Mouse (Mus musculus) large intestine, adult 2 months (tissue): ENCODE measurements around the gene Ehf. TPM values are rescaled to one million over a fixed set of nuclear protein-coding genes. Genes with fewer than 3 reads are reported as not detected.

Experiments used
- DNase-seq: peaks from one replicate; pipeline ENCODE4 v3.0.0-alpha.2; 2012; ENCODE audit warnings: low read depth, low spot score
- WGBS: fragments of 180-500 bp; shearing (Covaris S2); methylation state at CpG from one replicate; pipeline ENCODE4 v1.1.7; 2018; 5-methylcytosine and 5-hydroxymethylcytosine counted together
- polyA plus RNA-seq: library from polyadenylated mRNA; depleted of rRNA; stranded (reverse); fragments of >200 nt; gene quantifications from 2 replicates; pipeline ENCODE4 v1.2.3, GENCODE M21; 2012

Gene Ehf
- polyA plus RNA-seq, 1 experiment, result 56.6 TPM

DNA sequence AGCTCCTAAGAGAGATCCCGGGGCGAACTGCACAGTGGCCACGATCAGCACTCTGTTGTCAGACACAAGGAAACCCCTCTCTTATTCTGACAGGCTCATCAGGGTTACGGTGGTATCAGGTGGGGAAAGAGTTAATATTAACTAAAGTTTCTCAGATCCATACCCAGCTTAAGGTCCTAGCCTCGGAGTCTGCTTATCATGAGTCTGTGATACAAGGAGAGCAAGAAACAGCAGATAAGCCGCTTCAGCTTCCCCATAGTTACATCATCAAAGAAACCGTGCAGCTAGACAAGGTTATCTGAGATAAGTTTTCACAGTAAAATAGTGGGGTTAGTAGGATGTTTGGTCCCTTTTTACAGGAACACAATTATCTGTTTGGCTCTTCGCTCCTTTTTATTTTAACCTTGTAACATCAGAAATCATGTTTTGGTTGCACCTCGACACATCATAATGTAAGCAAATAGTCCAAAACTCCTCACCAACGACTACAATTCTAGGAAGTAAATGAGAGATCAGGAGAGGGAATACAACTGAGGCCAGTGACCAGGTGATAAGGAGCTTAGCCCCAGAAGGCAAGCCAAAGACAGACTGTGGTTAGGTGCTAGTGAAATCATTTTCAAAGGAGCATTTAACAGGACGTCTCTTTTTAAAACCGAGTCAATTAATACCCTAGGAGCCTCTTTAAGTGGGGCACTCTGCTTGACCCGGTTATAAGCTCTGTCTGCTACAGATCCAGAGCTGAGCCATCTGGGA lies 4.2 kb downstream of the Ehf start:
- WGBS, result 26% methylated on average over 13 of the region's 13 CpGs
- DNase-seq, result no peak

DNA sequence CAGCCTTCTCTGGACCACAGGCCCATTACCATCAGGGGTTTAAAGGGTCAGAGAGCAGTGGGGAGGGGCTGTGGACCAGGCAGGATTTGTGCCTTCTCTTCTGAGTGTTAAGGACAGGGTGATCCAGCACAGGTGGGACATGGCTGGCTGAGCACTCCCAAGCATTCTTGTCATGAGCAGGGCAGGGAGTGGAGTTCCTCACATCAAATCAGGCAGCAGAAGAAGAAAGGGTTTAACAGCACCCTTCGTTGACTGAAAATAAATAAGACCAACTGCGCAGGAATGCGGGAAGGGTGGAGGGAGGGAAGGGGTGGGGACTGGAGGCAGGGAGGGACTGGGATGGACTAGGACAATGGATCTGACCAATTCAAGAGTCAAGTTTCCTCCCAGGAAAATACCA lies 8.6 kb downstream of the Ehf start:
- DNase-seq, result no peak
- WGBS, result 14% methylated on average over 3 of the region's 3 CpGs

DNA sequence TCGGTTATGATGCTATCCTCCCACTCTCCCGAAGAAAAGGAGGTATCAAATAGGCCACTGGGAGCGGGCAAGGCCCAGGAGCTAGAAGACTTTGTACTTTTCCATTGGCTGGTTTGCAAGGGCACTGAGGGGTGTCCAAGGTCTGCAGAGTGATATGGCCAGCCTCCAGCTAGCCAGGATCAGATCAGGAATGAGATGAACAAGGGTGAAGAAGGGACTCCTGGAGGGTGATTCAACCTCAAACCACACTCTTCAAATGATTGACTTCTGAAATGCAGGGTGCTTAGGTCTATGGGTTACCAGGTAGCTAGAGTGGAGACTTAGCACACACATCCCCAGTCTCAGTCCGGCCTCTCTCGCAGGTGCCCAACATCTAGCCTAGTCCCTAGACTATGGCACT lies 9.3 kb downstream of the Ehf start:
- no peak for DNase-seq
- WGBS, result 32% methylated on average over 5 of the region's 5 CpGs

DNA sequence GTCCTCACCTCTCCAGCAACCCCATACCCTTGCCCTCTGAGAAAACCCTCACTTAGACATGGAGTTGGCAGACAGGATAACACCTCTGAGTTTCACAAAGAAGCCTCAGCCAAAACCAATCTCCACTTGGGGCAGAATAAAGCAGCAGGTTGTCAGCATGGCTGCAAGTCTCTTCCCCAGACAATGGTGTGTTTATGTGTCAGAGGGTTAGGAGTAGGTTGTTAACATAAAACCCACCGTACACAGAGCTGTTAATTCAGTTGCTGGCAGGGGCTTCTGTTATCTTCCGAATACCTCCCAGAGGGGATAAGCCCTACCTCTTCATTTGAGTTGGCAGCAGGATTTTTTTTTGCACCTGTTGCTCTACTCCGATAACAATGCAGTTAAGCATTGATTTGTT lies 9.9 kb downstream of the Ehf start:
- DNase-seq, result no peak
- WGBS, result 22% methylated on average over 3 of the region's 3 CpGs

DNA sequence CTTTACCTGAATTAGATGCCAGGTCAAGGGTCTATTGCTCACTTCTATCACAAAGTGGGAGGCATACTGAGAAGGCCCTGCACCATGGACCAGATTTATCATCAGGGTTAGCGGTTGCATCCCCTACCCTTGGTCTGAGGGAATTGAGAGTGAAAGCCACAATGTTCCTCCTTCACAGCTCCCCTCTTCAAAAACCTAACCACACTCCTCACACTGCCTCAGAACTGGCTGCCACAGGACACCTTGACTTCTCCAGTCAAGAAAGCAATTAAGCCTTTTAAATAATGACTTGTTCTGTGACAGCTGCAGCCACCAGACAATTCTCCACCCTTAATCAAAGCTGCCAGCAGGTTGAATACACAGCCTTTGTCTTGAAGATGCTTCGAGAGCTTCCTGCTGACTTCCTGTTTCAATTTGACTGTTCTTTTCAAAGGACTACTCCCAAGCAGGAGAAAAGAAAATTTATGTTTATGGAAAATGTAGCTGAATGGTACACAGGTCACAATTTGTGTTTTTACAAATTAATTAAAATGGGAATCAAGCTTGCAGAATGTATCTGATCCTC lies 12.3 kb downstream of the Ehf start:
- DNase-seq, result no peak
- 48% methylated on average over 2 of the region's 2 CpGs for WGBS

DNA sequence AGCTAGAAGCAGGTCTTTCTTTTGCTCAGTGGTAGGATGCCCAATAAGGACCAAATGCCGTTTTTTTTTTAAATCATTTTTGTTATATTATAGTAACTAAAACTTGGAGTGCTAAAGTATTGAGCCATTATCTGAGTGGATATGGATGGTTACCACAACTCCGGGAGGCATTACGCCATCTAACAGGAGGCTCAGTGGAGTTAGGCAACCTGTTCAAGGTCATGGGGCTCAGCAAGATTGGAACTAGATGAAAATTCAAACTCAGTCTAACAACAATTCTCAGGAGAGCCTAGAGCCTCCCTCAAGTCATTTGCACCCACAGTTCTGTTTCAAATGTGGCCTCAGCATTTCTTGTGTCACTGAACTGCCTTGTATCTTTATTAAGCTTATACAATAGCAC lies 12.9 kb downstream of the Ehf start:
- 54% methylated on average over 3 of the region's 3 CpGs for WGBS

DNA sequence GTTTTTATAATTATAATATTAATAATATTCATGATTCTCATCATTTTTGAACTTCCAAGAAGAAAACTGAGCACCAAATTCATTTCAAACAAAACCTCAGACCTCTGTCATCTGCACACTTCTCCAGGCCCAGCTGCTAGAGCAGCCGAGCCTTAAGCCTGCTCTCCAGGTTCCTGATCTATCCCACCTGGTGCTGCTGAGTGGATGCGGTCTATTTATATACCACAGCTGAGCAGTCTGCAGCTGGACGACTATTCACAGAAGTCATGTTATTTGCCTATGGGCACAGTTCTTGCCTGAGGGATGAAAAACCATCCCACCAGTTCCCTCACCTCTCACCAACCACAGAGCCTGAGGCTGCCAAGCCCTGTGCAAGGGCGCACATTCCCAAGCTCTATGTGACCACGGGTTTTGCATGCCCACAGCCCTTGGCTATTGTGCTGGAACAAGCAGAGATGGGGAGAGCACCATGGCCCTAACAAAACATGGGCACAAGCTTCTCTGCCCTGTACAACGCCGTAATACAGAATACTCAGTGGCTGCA lies 13.6 kb downstream of the Ehf start:
- no peak for DNase-seq
- WGBS, result 27% methylated on average over 7 of the region's 7 CpGs

More for the DNA sequence above, 12.9 kb downstream of the Ehf start:
- no peak for DNase-seq

DNA sequence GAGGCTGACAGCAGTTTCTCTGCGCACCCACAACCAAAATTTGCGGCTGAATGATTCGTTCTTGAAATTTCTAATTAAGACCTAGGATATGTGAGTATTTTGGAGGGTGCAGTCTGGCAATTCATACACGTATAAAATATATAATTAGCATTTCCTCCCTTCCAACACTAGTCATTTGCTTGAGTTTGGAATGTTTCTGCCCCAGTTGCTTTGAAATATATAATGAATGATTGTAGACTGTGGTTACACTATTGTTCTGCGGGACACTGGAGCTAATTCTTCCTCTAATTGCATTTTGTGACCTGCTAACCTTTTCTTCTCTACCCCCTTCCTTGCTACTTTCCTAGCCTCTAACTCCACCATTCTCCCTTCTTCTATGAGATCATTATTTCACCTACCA lies 15.4 kb downstream of the Ehf start:
- 48% methylated on average over 5 of the region's 5 CpGs for WGBS
- no peak for DNase-seq

DNA sequence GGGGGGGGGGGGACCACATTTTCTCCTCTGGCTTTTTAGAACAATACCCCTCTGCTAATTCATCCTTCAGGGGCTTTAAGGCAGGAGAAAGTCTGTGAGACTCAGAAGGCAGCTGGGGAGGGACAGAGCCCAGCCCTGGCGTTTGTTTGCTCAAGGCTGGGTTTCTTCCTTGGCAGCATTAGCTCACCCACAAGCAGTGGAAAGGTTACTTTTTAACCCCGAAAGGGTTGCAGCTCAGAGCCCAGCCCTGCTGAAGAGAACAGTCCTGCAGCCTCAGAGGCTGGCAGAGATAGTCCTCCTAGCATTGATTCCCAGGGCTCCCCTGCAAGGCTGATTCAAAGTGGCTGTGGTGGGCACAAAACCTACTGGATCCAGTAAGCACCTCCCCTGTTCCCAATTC lies 17.5 kb downstream of the Ehf start:
- WGBS, result 13% methylated on average over 2 of the region's 2 CpGs
- no peak for DNase-seq

DNA sequence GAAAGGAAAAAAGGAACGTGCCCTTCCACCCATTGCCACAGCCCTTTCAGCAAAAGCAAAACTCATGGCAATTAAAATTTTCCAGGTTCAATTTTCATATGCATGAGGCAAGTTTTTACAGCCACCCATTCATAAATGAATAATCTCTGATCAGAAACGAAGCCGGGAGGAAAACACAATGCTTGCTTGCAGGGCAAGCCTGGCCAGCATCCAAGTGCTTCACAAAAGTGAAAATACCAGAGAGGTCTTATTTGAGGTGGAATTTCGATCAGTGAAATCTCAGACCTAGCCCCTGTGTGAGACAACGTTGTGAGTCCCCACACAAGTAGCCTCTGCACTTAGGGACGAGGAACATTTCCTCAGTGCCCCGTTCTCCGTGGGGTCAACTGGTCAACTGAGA lies 19.3 kb downstream of the Ehf start:
- 26% methylated on average over 8 of the region's 8 CpGs for WGBS

DNA sequence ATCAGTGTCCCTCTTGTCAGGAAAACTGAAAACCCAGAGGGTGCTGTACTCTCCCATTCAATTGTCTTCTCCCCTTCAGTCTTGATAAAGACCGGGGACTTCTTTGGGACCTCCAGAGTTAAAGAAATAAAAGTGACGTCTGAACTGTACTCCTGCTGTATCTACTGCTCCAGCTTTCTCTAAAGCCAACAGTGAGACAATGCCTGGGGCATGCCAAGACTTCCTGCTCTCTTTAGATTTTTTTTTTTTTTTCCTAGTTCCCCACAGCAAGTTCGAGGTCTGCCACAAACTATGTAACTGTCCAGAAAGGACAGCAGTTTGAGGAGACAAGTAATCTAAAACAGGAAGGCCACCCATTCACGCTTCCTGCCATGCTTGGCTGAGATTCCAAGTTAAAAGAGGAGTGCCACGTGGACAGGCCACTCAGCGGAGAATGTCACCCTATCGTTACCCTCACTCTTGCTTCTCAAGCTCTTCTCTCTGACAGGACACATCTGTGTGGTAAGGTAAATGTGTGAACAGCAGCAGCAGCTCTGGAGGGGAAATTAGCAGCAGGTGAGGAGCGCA lies 20.8 kb downstream of the Ehf start:
- DNase-seq, result no peak
- WGBS, result 14% methylated on average over 8 of the region's 8 CpGs

More for the DNA sequence above, 19.3 kb downstream of the Ehf start:
- DNase-seq, result no peak

DNA sequence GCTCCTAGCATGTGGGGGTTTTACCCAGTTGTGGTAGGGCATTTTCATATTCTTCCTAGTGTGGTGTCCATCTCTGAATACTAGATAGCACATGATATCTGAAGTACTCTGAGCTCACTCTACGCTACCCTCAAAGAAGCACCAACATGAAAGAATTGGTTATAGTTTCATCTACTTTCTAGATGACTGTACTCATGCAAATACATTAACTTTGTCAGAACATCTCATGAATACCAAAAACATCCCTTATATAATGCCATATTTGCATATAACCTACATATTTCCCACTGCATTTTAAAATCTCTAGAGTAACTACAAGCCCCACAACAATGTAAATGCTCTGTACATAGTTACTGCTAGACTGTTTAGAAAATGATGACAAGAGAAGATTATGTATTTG lies 23.2 kb downstream of the Ehf start:
- no peak for DNase-seq
- 87% methylated on average over 1 of the region's 1 CpGs for WGBS

DNA sequence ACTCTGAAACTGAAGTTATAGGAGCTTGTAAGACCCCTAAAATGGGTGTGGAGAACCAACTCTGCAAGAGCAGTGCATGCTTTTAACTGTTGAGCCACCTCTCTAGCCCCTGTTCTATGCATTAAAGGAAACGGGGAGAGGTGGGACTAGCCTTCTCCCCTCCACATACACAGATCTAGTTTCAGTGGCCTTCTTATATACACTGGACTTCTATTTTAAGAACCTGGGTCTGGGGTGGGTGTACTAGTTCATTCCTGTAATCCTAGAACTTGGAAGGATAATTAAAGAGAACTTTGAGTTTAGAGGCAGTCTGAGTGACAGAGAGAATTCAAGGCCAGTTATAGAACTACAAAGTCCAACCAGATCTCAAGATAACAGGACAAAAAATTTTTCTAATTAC lies 24.6 kb downstream of the Ehf start:
- 72% methylated on average over 1 of the region's 1 CpGs for WGBS
- DNase-seq, result no peak

DNA sequence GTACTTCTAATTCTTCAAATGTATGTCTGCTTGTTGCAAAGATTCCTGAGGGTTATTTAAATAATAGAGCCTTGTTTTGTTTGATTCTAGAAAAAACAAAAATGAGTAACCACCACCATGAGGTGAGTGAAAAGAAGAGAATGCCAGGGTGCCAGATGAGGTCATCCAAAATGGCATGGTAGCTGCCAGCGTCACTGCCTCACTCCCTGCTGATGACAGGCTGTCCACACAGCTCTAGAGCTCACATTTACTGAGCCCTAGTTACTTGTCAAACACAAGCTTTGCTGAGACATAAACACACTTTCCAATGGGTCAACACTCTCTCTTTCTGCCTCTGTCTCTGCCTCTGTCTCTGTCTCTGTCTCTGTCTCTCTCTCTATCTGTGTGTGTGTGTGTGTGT lies 25.3 kb downstream of the Ehf start:
- WGBS, result 46% methylated on average over 1 of the region's 1 CpGs

DNA sequence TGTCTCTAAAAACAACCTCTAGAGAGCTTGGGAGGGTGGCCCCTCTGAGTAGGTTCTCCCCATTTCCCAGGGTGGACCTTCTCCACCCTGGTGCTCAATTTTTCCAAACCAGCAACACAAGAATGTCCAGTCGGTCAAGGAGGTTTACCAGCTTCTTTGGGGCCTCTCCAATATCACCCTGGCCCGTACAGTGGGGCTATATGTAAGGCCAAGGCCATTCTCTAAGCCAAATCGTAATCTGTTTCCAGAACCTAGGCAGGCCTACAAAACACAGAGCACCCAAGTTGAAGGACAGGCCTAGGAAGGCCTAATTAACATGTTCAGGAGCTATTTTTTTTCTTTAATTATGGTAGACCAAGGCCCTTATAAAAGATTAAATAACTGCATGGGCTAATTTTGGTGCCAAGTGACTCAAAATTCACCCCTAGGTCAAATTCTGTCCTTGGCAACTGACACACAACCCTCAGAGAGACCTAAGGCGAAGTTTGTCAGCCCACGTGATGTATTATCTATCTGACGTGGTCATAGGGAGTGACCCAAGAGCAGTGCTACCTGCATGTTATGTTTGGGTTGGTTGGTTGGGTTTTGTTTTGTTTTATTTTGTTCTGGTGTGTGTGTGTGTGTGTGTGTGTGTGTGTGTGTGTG lies 27.6 kb downstream of the Ehf start:
- WGBS, result 77% methylated on average over 6 of the region's 6 CpGs
- no peak for DNase-seq

More for the DNA sequence above, 25.3 kb downstream of the Ehf start:
- DNase-seq, result no peak

DNA sequence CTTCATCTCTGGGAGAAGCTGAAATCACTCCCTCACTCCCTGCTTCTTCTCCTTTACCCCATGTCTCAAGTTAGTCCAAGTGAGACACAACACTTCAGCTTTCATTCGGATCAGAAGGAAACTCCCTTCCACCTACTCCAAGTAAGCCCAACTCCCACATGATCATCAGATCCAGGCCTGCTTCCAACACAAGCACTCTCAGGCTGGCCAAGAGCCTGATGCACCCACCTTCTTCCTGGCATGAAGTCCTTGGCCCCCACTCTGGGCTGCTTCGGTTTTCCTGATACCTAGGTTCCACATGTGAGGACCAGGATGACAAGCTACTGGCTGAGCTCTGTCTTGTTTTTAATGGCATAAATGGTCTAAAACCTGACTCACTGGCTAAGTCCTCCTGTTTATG lies 28.3 kb downstream of the Ehf start:
- 41% methylated on average over 2 of the region's 2 CpGs for WGBS
- no peak for DNase-seq

DNA sequence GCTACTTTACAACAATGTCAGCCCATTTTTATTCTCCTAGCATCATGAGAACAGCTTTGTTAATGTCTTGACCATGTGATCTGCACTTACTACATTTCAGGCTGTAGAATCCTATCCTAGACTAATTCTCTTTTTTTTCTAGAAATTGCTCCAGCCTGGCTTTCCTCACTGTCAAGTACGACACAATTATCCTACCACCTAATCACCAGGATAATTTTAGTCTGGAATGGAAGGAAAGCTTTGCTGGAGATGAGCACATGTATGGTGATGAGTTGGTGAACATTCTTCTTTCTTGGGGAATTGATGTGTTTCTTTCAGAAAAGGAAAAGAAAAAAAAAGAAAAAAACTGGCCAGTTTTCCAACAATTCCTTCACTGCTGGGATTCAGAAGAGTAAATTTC lies 28.8 kb downstream of the Ehf start:
- WGBS, result 80% methylated on average over 1 of the region's 1 CpGs
- DNase-seq, result no peak

DNA sequence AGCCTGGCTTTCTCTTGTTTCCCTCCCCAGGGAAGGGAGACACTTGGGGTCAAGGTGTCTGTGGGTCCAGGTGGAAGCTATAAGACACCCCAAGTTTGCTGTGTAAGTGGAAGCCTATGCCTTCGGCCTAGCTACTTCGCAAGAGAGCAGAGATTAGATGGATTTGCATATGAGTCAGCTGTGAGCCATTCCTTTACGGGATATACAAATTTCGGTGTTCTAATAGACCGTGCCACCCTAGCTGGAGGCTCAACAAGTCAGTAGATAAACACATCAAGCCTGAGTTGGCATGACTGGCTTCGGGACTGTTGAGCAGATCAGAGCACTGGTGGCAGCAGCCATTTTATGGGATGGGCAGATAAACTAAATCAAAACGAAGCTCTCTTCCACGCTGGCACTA lies 31.6 kb downstream of the Ehf start:
- DNase-seq, result no peak
- WGBS, result 51% methylated on average over 8 of the region's 8 CpGs

DNA sequence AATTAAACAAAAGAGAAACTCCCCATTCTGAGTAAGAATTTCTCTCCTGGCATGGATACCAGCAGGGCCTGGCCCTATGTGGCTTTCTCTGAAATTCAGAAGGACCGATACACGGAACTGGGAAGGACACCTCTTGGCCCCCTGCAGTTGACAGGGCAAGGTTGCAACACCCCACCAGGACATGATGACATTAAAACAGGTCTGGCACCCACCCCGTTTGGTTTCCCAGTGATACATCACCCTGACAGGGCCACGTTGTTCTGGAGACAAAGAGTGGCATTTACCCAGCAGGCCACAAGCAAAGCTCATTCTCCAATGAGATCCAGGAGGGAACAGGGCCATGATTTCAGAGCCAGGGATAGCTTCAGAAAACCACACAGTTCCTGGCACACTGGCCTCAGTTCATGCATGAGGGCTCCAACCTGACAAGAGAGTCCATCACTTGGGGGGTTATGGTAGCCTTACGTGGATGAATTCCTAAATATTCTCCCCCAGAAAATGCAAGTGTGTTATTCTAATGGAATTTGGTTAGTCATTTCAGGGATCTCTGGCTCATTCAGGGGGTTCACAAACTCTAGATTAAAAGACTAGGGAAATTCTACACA lies 32.4 kb downstream of the Ehf start:
- WGBS, result 80% methylated on average over 5 of the region's 5 CpGs
- no peak for DNase-seq

DNA sequence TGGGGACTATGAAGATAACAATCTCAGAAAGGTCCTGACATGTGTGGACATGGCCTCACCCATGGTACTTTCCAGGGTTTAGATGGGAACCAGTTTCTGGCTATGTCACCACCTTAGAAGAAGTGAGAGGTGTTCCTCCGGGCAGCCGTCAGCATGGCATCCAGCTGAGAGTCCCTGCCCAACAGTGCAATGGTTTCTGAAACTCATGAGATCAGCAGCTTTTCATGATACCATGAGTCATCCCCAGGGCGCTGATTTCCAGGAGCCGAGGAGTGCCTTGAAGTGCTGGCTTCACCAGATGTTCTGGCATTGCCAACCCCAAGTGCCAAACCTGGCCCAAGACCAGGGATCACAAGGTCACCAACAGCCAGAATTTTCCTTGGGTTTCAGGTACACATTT lies 64.0 kb downstream of the Ehf start:
- no peak for DNase-seq
- WGBS, result 56% methylated on average over 4 of the region's 4 CpGs
